Mouse (Mus musculus): ENCODE measurements around the gene Slc2a3.

GRCm38 (mm10) chr6:122690082-122690481 lies 111.4 kb downstream of the Slc2a3 start:
- TF ChIP-seq CTCF (IDR thresholded peaks at IDR 0.05; ENCODE audit: low read depth, low read length) (no peak), GATA1 (IDR thresholded peaks at IDR 0.05; ENCODE audit: borderline replicate concordance, low read length) (no peak), TAL1 (conservative IDR thresholded peaks at IDR 0.05; ENCODE audit: low read depth, low read length) (no peak)

Measured in G1E (cell line).